Mouse (Mus musculus) lung, postnatal 0 days (tissue): ENCODE data around the gene Rarres2. TPM values are rescaled to one million over a fixed set of nuclear protein-coding genes. Genes with fewer than 3 reads are reported as not detected.
A peak's percentile ranks its signal among the peaks of the same experiment; 100 is the strongest.

Experiments used
- ATAC-seq: fragments of 200-750 bp; cut with Nextera tagmentation; 2 replicates; pipeline ENCODE4 v1.8.0; 2017; ENCODE audit warnings: moderate library complexity
- DNase-seq: peaks from one replicate; pipeline ENCODE4 v3.0.0-alpha.2; 2016; ENCODE audit warnings: low spot score
- H3K27ac ChIP-seq: fragments of 300-500 bp; sonication (generic); 2 replicates; pipeline ENCODE4 v1.5.1; 2014; ENCODE audit warnings: antibody characterized with exemption, mild to moderate bottlenecking, low read length, mixed read lengths
- H3K27me3 ChIP-seq: fragments of 300-500 bp; sonication (generic); replicated peaks from 2 replicates; pipeline ENCODE4 v1.6.1; 2014; ENCODE audit warnings: low read length, mixed read lengths; ENCODE audit not compliant: insufficient read depth
- H3K36me3 ChIP-seq: fragments of 300-500 bp; sonication (generic); 2 replicates; pipeline ENCODE4 v1.6.1; 2014; ENCODE audit warnings: low read length, mixed read lengths; ENCODE audit not compliant: insufficient read depth
- H3K4me1 ChIP-seq: fragments of 300-500 bp; sonication (generic); 2 replicates; pipeline ENCODE4 v1.6.1; 2014; ENCODE audit warnings: antibody characterized with exemption, low read depth, low read length, mixed read lengths; ENCODE audit not compliant: insufficient read depth
- H3K4me2 ChIP-seq: fragments of 300-500 bp; sonication (generic); replicated peaks from 2 replicates; pipeline ENCODE4 v1.6.1; 2014; ENCODE audit warnings: low read depth, mild to moderate bottlenecking, low read length, moderate library complexity, mixed read lengths
- H3K4me3 ChIP-seq: fragments of 300-500 bp; sonication (generic); 2 replicates; pipeline ENCODE4 v1.5.1; 2014; ENCODE audit warnings: low read depth, low read length
- H3K9ac ChIP-seq: fragments of 300-500 bp; sonication (generic); replicated peaks from 2 replicates; pipeline ENCODE4 v1.6.1; 2014; ENCODE audit warnings: low read depth, mild to moderate bottlenecking
- H3K9me3 ChIP-seq: fragments of 300-500 bp; sonication (generic); 2 replicates; pipeline ENCODE4 v1.6.1; 2016; ENCODE audit warnings: low read length, mixed read lengths
- CTCF ChIP-seq: IDR thresholded peaks from 2 replicates; pipeline ENCODE4 v1.5.1; 2016; ENCODE audit warnings: antibody characterized with exemption, mild to moderate bottlenecking
- EP300 ChIP-seq: IDR thresholded peaks from 2 replicates; pipeline ENCODE4 v1.6.1; 2016; ENCODE audit warnings: antibody characterized with exemption, mild to moderate bottlenecking, control low read depth
- WGBS: fragments of 180-500 bp; shearing (Covaris S2); extraction: QIAGEN DNeasy Blood & Tissue Kit; methylation state at CpG from one replicate; pipeline ENCODE4 v1.1.7; 2014; 5-methylcytosine and 5-hydroxymethylcytosine counted together
- polyA plus RNA-seq: library from polyadenylated mRNA; unstranded; fragments of >200 nt; fragmentation: Nextera tagmentation; extraction: Ambion mirVana; gene quantifications from 2 replicates; pipeline ENCODE4 v1.2.1, GENCODE M21; 2015

Gene Rarres2
- polyA plus RNA-seq, 1 experiment from 2014 or later: 301 TPM

DNA sequence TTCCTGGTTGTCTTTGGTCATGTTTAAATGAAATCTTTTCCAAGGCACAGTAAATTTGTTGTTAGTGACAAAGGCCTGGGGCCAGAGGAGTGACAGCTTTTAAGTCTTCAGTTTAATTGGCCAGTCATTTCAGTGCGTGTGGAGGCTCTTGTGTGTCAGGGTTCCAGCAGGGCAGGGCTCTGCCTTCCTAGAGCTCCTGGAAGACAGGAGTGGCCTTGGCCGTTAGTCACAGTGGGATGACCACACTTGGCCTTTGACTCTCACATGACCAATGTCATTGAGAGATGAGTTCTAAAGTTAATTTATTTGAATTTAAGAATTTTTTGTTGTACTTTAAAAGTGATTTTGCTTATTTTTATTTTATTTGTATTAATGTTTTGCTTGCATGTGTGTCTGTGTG lies 35.5 kb upstream of the Rarres2 start:
- H3K9ac ChIP-seq: no peak overlapping the region
- no peak overlapping the region for H3K27ac ChIP-seq
- H3K27me3 ChIP-seq: no peaks in the 10 kb centered on the region
- 78% methylated on average over 2 of the region's 2 CpGs for WGBS
- DNase-seq: no peak
- H3K4me1 ChIP-seq: no peaks in the 10 kb centered on the region
- TF ChIP-seq EP300: no peak
- no peak for TF ChIP-seq CTCF
- H3K9me3 ChIP-seq: no peaks in the 10 kb centered on the region
- H3K36me3 ChIP-seq: no peaks in the 10 kb centered on the region
- no peak overlapping the region for H3K4me2 ChIP-seq
- ATAC-seq: no peak
- H3K4me3 ChIP-seq: no peak overlapping the region

DNA sequence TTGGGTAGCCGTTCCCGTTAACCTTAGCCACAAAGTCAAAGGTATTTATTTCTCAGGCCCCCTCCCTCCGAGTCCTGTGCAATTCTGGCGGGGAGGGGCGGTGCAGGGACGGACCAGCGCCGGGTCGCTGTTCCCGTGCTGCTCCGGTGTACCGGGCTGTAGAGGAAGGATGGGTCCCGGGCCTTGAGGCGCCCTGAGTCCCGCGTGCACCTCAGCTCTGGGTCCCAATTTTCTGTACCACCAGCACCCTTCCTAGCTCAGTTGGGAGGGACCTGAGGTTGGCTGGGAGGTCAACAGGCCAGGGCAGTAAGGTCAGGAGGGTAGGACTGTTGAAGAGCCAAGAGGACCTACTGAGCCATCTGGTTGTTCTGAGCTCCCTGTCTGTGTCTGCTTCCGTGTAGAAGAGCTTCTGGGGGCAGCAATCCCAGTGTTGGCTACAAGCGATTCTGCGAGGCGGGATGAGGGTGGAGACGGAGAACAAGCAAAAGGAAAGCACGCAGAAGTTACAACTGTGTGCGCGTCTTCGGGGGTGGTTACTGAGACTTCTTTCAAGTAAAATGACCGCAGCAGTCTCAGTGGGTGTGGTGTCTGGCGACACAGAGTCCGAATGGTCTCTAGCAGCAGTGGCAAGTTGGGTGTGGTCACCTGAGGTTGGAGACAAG lies 29.6 kb upstream of the Rarres2 start:
- Histone ChIP-seq H3K27ac (peak overlapping the region; percentile 85), H3K4me3 (peak overlapping the region; percentile 56), H3K9me3 (0 out of 2 replicates have a peak, but pooled peaks cover under 1% of the 10 kb centered on the region), H3K36me3 (peaks cover 8% of the 10 kb centered on the region; the same call in 1 of the 2 replicates), H3K4me2 (peak overlapping the region; percentile 88), H3K27me3 (no peaks in the 10 kb centered on the region), H3K4me1 (no peaks in the 10 kb centered on the region), H3K9ac (peak overlapping the region; percentile 51)
- TF ChIP-seq CTCF (no peak), EP300 (no peak)
- 2% methylated on average over 27 of the region's 28 CpGs for WGBS
- DNase-seq: peak; percentile 59
- ATAC-seq: peak; percentile 61

DNA sequence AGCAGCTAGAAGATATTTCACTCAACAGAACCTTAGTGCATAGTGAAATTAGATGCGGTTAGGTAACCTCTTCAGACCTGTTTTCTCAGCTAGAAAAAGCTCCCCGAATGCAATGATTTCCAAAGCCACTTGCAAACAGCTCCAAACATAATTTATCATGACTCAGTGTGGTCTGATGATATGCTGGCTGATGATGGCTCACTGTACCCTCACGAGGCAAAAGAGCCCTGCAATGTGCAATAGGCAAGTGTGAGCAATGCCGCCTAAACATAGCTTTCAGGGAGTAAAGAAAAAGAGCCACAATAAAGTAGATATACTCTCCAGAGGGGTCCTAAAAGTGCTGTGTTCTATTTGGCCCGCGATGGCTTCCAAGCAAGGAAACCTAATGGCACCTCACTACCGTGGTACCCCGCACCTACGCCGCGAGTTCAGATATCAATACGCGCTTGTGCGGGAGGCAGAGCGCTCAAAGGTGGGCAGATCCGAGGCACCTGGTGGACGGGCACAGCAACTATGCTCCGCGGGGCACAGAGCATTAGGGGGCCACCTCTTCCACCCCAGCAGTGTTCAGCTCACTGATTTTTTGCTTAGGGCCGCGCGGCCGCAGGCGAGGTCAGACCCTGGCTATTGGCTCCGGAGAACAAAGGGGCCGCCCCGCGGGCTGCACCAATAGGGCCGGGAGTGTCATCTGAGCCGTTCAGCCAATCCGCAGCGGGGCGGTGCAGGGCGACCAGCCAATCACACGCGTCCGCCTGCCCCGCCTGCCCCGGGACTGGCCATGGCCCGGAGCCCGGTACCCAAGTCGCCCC lies 28.9 kb upstream of the Rarres2 start, which contains the start of gene Zfp775:
TSS of gene Zfp775 (plus strand) at position 793 of the 809 bp plus-strand sequence.
- Histone ChIP-seq H3K27ac (peak within 1 kb of the TSS; percentile 85), H3K36me3 (peaks cover 15% of the 10 kb centered on the region; the same call in 1 of the 2 replicates), H3K9me3 (peaks cover 8% of the 10 kb centered on the region), H3K4me1 (no peaks in the 10 kb centered on the region), H3K4me3 (peak within 1 kb of the TSS; percentile 56), H3K4me2 (peak within 1 kb of the TSS; percentile 88), H3K9ac (peak within 1 kb of the TSS; percentile 51), H3K27me3 (no peaks in the 10 kb centered on the region)
- WGBS: 6% methylated on average over 42 of the region's 42 CpGs
- ATAC-seq (peak; percentile 100), DNase-seq (peak; percentile 97)
- no peak for TF ChIP-seq EP300
- peak; percentile 19 for TF ChIP-seq CTCF

DNA sequence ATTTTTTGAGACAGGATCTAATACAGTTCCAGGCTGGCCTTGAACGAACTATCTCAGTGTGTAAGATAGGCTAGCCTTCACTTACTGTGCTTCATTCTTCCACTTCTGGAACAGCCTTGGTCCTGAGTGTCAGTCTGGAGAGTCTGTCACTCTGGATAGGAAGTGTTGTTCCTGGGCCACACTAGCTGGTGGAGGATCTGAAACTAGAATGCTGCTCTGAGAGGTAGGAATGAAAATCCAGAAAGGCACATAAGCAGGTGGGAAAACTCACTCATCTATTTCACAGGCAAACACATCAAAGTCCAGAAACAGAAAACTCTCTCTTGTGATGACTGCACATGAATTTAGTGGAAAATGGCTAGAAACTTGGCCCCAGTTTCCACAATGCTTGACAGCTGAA lies 28.0 kb upstream of the Rarres2 start:
- Histone ChIP-seq H3K36me3 (peaks cover 22% of the 10 kb centered on the region; the same call in 1 of the 2 replicates), H3K4me2 (no peak overlapping the region)
- ATAC-seq: no peak

DNA sequence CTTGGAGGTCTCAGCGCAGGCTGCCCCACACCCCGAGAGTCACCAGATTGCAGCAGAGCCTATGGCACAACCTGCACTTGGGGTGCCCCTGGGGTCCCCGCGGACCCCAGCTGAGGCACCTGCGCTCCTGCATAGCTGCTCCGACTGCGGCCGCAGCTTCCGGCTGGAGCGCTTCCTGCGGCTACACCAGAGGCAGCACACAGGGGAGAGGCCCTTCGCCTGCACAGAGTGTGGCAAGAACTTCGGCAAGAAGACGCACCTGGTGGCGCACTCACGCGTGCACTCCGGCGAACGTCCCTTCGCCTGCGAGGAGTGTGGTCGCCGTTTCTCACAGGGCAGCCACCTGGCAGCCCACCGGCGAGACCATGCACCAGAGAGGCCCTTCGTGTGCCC lies 24.6 kb upstream of the Rarres2 start:
- Histone ChIP-seq H3K36me3 (peaks cover 22% of the 10 kb centered on the region; the same call in 1 of the 2 replicates), H3K4me2 (no peak overlapping the region), H3K9me3 (peaks cover 10% of the 10 kb centered on the region), H3K4me1 (peaks cover 14% of the 10 kb centered on the region), H3K27me3 (no peaks in the 10 kb centered on the region), H3K9ac (no peak overlapping the region), H3K27ac (no peak overlapping the region), H3K4me3 (no peak overlapping the region)
- TF ChIP-seq CTCF: no peak
- TF ChIP-seq EP300: no peak
- 95% methylated on average over 27 of the region's 27 CpGs for WGBS
- ATAC-seq (no peak), DNase-seq (no peak)

More for the DNA sequence above, 28.0 kb upstream of the Rarres2 start:
- H3K27me3 ChIP-seq: no peaks in the 10 kb centered on the region
- no peak overlapping the region for H3K4me3 ChIP-seq
- no peak overlapping the region for H3K27ac ChIP-seq
- 92% methylated on average over 1 of the region's 1 CpGs for WGBS
- no peak overlapping the region for H3K9ac ChIP-seq
- no peak for DNase-seq
- no peak for TF ChIP-seq CTCF
- no peak for TF ChIP-seq EP300
- H3K4me1 ChIP-seq: no peaks in the 10 kb centered on the region
- peaks cover 10% of the 10 kb centered on the region for H3K9me3 ChIP-seq

DNA sequence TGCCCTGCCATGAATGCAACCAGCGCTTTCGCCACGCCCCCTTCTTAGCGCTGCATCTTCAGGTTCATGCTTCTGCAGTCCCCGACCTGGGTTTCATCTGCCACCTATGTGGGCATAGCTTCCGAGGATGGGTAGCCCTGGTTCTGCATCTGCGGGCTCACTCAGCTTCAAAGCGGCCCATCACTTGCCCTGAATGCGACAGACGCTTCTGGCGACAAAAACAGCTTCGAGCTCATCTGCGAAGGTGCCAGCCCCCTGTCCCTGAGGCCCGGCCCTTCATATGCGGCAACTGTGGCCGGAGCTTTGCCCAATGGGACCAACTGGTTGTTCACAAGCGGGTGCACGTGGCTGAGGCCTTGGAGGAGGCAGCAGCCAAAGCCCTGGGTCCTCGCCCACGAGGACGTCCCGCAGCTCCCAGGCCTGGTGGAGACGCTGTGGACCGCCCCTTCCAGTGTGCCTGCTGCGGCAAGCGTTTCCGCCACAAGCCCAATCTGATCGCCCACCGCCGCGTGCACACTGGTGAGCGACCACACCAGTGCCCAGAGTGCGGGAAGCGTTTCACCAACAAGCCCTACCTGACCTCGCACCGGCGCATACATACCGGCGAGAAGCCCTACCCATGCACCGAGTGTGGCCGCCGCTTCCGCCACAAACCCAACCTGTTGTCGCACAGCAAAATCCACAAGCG lies 24.1 kb upstream of the Rarres2 start:
- Histone ChIP-seq H3K9ac (no peak overlapping the region), H3K36me3 (peaks cover 22% of the 10 kb centered on the region; the same call in 1 of the 2 replicates)

More for the DNA sequence above, 24.1 kb upstream of the Rarres2 start:
- WGBS: 97% methylated on average over 45 of the region's 45 CpGs
- H3K4me2 ChIP-seq: no peak overlapping the region
- peaks cover 10% of the 10 kb centered on the region for H3K9me3 ChIP-seq
- H3K4me1 ChIP-seq: peaks cover 14% of the 10 kb centered on the region
- DNase-seq (no peak), ATAC-seq (no peak)
- H3K27ac ChIP-seq: no peak overlapping the region
- H3K4me3 ChIP-seq: no peak overlapping the region
- no peaks in the 10 kb centered on the region for H3K27me3 ChIP-seq
- TF ChIP-seq EP300 (no peak), CTCF (no peak)
